Mouse (Mus musculus) gastrocnemius, postnatal 14 days (tissue): ENCODE data around the gene Ubac2. TPM values are rescaled to one million over a fixed set of nuclear protein-coding genes. Genes with fewer than 3 reads are reported as not detected.

ENCODE experiments used
- DNase-seq: peaks from one replicate; pipeline ENCODE4 v3.0.0; 2021; ENCODE audit warnings: mixed read lengths
- intact Hi-C: fragments of 180-260 bp; cut with DNase I; formaldehyde crosslinking; loops from one replicate; pipeline ENCODE4 v1.15.1; 2025; ENCODE audit warnings: low total_unique reads
- total RNA-seq, 2 experiments: library from RNA; stranded (reverse); gene quantifications; 2 replicates each; pipeline ENCODE4 v1.2.3; 2021

Gene Ubac2
- total RNA-seq, 2 experiments from 2014 or later: 18.2 to 20.8 TPM

DNA sequence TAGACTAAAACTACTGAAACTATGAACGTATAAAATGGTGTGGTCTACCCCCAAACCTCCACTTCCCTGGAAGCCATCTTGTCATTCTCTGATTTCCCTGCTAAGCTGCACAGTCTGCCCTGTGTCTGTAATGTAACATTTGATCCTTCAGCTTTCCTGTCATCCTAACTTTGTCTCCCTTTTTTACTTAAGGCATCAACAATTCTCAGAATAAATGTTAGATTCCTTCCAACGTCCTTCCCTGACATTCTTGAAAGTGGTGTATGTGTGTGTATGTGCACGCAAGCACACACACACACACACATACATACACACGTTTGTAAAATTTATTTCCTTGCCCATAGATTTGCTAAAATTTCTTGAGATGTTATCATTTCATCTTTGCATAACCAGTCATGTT, 81.6 kb downstream of the Ubac2 start:
- DNase-seq: no peak
- intact Hi-C loops: no loop called here

DNA sequence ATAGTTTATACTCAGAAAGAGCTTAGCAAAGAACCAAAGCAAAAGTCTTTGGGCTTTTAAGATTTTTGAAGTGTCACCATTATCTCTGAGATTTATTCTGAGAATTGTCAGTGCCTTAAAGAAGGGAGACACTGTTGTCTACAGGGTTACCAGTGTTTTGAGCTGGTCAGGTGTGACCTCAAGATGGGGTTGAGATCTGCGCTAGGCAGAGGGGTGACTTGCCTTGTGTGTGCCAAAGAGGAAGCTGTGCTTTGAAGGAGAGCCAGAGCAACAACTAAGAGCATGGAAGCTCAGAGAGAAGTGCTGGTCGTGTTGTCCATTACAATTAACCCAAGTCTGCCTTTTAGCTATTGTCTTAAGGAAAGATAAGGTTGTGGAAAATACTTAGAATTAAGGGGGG, 82.1 kb downstream of the Ubac2 start:
- no peak for DNase-seq
- intact Hi-C loops: no loop called here

- intact Hi-C loops: no loop called here
- DNase-seq: no peak
These were observed 82.6 kb downstream of the Ubac2 start for GRCm38 (mm10) chr14:121960997-121961396.

DNA sequence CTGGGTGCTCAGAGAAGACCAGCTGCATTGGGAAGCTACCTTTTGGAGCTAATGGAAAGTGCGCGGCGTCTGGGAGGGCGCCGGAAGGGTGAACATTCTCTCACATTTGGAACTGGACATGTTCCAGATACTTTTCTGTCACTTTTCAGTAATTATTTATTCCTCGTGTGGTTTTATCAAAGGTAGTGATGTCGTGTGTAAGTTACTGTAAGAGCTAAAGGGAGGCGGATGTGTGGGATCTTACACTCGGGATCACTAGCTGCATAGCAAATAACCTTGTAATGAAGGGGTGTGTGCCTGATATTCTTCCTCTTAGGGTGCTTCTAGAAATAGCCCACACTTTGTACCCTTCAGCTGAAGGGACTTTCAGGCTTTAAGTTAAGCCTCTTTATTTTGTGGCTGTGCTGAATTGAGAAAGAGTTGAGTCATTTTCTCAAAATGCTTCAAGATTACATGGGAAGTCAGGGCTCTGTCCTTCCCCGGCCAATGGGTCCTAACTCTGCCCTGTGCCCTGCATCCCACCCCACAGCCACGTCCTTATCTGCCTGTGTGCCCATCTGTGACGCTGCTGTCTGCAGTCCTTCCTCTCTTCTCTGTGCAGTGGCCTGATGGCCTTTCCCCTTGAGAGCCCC, 83.2 kb downstream of the Ubac2 start:
- intact Hi-C loops: no loop called here
- no peak for DNase-seq

- intact Hi-C loops: no loop called here
- DNase-seq: no peak
These were observed 83.9 kb downstream of the Ubac2 start for GRCm38 (mm10) chr14:121962128-121962890.

DNA sequence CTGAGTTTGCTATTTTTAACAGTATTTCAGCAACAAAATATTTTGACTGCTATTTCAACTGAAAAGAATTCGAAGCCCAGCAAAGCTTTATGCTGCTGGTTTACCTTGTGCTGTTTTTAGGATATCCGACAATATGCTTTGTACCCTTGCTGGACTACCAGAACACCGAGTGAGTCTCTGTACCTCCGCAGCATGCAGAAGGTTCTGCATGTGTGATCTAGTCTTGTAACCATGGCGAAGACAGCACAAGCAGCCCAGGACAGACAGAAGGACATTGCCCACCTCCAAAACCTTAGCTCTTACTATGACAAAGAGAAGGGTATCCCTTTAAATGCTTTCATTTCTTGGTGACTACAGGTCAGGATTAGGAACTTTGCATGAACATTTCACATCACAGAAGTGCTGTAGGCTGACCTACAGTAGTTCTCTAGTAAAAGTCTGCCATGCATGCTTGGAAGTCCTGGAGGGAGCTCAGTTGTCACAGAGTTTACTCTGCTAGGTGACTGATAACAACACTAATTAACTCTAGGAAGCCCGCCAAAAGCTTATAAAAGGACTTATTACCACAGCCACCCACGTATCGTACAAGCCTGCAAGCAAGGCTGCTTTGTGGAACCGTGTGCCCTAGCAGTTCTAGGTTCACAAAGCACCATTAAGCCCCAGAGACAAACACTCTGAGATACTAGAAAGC, 85.0 kb downstream of the Ubac2 start:
- DNase-seq: no peak
- intact Hi-C loops: no loop called here

- DNase-seq: no peak
- intact Hi-C loops: no loop called here
These were observed 85.5 kb downstream of the Ubac2 start for GRCm38 (mm10) chr14:121963942-121964335.

DNA sequence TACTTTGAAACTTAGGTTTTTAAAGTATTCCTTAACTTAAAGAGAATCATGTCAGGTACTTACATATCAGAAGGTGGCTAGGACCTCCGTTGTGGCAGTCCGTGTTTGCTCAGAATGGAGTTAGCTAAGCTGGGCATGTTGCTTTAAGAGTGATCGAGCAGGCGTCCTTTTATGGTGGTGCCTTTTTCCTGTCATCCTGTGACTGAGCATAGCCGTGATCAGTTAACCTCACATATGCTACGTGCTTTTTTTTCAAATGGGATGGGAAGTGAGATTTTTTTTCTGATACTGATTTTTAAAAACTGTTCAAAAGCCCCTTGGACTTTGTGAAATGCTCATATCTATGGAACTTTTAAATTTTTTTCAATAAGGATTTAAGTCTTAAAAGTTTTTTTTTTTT, 86.6 kb downstream of the Ubac2 start, which contains the start of gene Gpr183:
Gene Gpr183, minus strand, starts transcription at position 206 of the 400 bp plus-strand sequence.
- DNase-seq: no peak
- intact Hi-C loops: no loop called here

- DNase-seq: no peak
- intact Hi-C loops: no loop called here
These were observed 87.0 kb downstream of the Ubac2 start for GRCm38 (mm10) chr14:121965461-121965860.

GRCm38 (mm10) chr14:121967095-121967494, 88.7 kb downstream of the Ubac2 start:
- intact Hi-C loops: no loop called here
- DNase-seq: no peak

GRCm38 (mm10) chr14:121970402-121970801, 92.0 kb downstream of the Ubac2 start:
- intact Hi-C loops: no loop called here
- no peak for DNase-seq

GRCm38 (mm10) chr14:121973114-121973513, 94.7 kb downstream of the Ubac2 start:
- intact Hi-C loops: no loop called here

GRCm38 (mm10) chr14:121981531-121981930, 103.1 kb downstream of the Ubac2 start:
- DNase-seq: no peak
- intact Hi-C loops: no loop called here

More at GRCm38 (mm10) chr14:121973114-121973513, 94.7 kb downstream of the Ubac2 start:
- no peak for DNase-seq

- DNase-seq: no peak
- intact Hi-C loops: no loop called here
These were observed 104.9 kb downstream of the Ubac2 start for GRCm38 (mm10) chr14:121983009-121983933.

GRCm38 (mm10) chr14:121985477-121985876, 107.1 kb downstream of the Ubac2 start:
- intact Hi-C loops: no loop called here
- no peak for DNase-seq

- DNase-seq: no peak
- intact Hi-C loops: no loop called here
These were observed 107.6 kb downstream of the Ubac2 start for GRCm38 (mm10) chr14:121986028-121986427.

GRCm38 (mm10) chr14:121987287-121987686, 108.9 kb downstream of the Ubac2 start:
- DNase-seq: no peak
- intact Hi-C loops: no loop called here

- DNase-seq: no peak
- intact Hi-C loops: no loop called here
These were observed 109.3 kb downstream of the Ubac2 start for GRCm38 (mm10) chr14:121987691-121988090.

- intact Hi-C loops: no loop called here
- no peak for DNase-seq
These were observed 110.9 kb downstream of the Ubac2 start for GRCm38 (mm10) chr14:121989331-121989730.

GRCm38 (mm10) chr14:121989869-121990268, 111.4 kb downstream of the Ubac2 start:
- intact Hi-C loops: no loop called here
- no peak for DNase-seq
